Mouse (Mus musculus) ES-E14 (cell line): ENCODE measurements at regions not wholly inside any gene's neighbourhood (a gene's known extent, or its start where the extent isn't known, plus 50 kb on each side); places are given as distances from the start of the nearest gene placed in this dataset.

Experiments used
- DNase-seq: peaks from one replicate; pipeline ENCODE4 v3.0.0-alpha.2; 2013; ENCODE audit warnings: low read depth, low spot score
- H3K27ac ChIP-seq: 2 replicates; pipeline ENCODE4 v1.5.1; 2012; ENCODE audit warnings: low read depth, mild to moderate bottlenecking, low read length, moderate library complexity, mixed read lengths; ENCODE audit not compliant: poor library complexity, insufficient read depth, severe bottlenecking
- H3K36me3 ChIP-seq: 2 replicates; pipeline ENCODE4 v1.6.1; 2012; ENCODE audit warnings: mild to moderate bottlenecking, low read length, moderate library complexity, mixed read lengths; ENCODE audit not compliant: control insufficient read depth, poor library complexity, insufficient read depth, severe bottlenecking
- H3K4me1 ChIP-seq, 2 experiments: fragments of 150-350 bp in 1 of 2; sonication (generic) in 1 of 2; 2 replicates each; pipeline ENCODE4 v1.6.1; 2012; ENCODE audit warnings: low read length in 2 of 2, mild to moderate bottlenecking in 1 of 2, mixed read lengths in 1 of 2; ENCODE audit not compliant: control insufficient read depth in 2 of 2, insufficient read depth in 2 of 2, poor library complexity in 1 of 2
- H3K4me3 ChIP-seq, 2 experiments: fragments of 150-350 bp in 1 of 2; sonication (generic) in 1 of 2; 2 replicates each; pipeline ENCODE4 v1.5.1; 2012; ENCODE audit warnings: low read length in 2 of 2, low read depth in 1 of 2, mild to moderate bottlenecking in 1 of 2, mixed read lengths in 1 of 2; ENCODE audit not compliant: insufficient read depth in 1 of 2, poor library complexity in 1 of 2, severe bottlenecking in 1 of 2
- H3K9ac ChIP-seq: 2 replicates; pipeline ENCODE4 v1.6.1; 2012; ENCODE audit warnings: low read depth, mild to moderate bottlenecking, low read length, mixed read lengths; ENCODE audit not compliant: poor library complexity, insufficient read depth, severe bottlenecking
- H3K9me3 ChIP-seq: fragments of 150-350 bp; sonication (generic); 2 replicates; pipeline ENCODE4 v1.6.1; 2012; ENCODE audit warnings: low read depth, mild to moderate bottlenecking, low read length; ENCODE audit not compliant: control insufficient read depth, insufficient read depth
- CHD2 ChIP-seq: IDR thresholded peaks from 2 replicates; pipeline ENCODE4 v1.6.1; 2014; ENCODE audit warnings: mild to moderate bottlenecking, low read depth, low read length, inconsistent platforms
- HCFC1 ChIP-seq: IDR thresholded peaks from 2 replicates; pipeline ENCODE4 v1.6.1; 2012; ENCODE audit warnings: low read length, inconsistent platforms, borderline replicate concordance; ENCODE audit not compliant: insufficient read depth
- MAFK ChIP-seq: IDR thresholded peaks from 2 replicates; pipeline ENCODE4 v1.6.1; 2014; ENCODE audit warnings: mild to moderate bottlenecking, low read depth, low read length, inconsistent platforms; ENCODE audit not compliant: insufficient read depth
- ZC3H11A ChIP-seq: IDR thresholded peaks from 2 replicates; pipeline ENCODE4 v1.6.1; 2012; ENCODE audit warnings: low read depth, mild to moderate bottlenecking, inconsistent platforms, low read length, borderline replicate concordance
- ZNF384 ChIP-seq: IDR thresholded peaks from 2 replicates; pipeline ENCODE4 v1.6.1; 2012; ENCODE audit warnings: low read depth, low read length, inconsistent platforms
- in situ Hi-C, 2 experiments: fragments of 600-800 bp; cut with MboI; formaldehyde crosslinking; loops; one replicate each; pipeline ENCODE4 v1.15.1; 2025; ENCODE audit warnings: low sequenced_read_pairs in 2 of 2, inconsistent platforms in 1 of 2; ENCODE audit not compliant: unreplicated experiment in 2 of 2

GRCm38 (mm10) chr8:12055931-12056330, 215.7 kb downstream of the Tex29 start:
- no peaks in the 10 kb centered on the region for H3K36me3 ChIP-seq
- H3K4me1 ChIP-seq = peaks cover 4 to 21% of the 10 kb centered on the region in 2 experiments; a peak in 3 of 4 replicates
- TF ChIP-seq ZNF384 (no peak), ZC3H11A (no peak), MAFK (no peak), CHD2 (no peak)

GRCm38 (mm10) chr8:12061237-12061636, 217.4 kb upstream of the A230072I06Rik start:
- no peak overlapping the region for H3K4me3 ChIP-seq
- H3K9me3 ChIP-seq = no peaks in the 10 kb centered on the region
- in situ Hi-C loops = no loop called here
- H3K4me1 ChIP-seq = no peaks in the 10 kb centered on the region
- no peaks in the 10 kb centered on the region for H3K36me3 ChIP-seq
- no peak for TF ChIP-seq ZNF384
- TF ChIP-seq CHD2 = no peak
- TF ChIP-seq ZC3H11A = no peak
- TF ChIP-seq MAFK = no peak
- H3K27ac ChIP-seq = no peak overlapping the region
- H3K9ac ChIP-seq = no peak overlapping the region
- no peak for DNase-seq

More at GRCm38 (mm10) chr8:12055931-12056330, 215.7 kb downstream of the Tex29 start:
- no peak overlapping the region for H3K27ac ChIP-seq
- in situ Hi-C loops = no loop called here
- no peak overlapping the region for H3K4me3 ChIP-seq
- no peaks in the 10 kb centered on the region for H3K9me3 ChIP-seq
- no peak overlapping the region for H3K9ac ChIP-seq
- no peak for DNase-seq

GRCm38 (mm10) chr8:12062710-12063109, 215.9 kb upstream of the A230072I06Rik start:
- H3K27ac ChIP-seq = no peak overlapping the region
- in situ Hi-C loops = no loop called here

GRCm38 (mm10) chr8:12064664-12065063, 214.0 kb upstream of the A230072I06Rik start:
- Histone ChIP-seq H3K9me3 (no peaks in the 10 kb centered on the region), H3K9ac (no peak overlapping the region), H3K36me3 (no peaks in the 10 kb centered on the region), H3K4me3 (no peak overlapping the region), H3K27ac (no peak overlapping the region), H3K4me1 (no peaks in the 10 kb centered on the region)
- no peak for DNase-seq
- no peak for TF ChIP-seq CHD2
- TF ChIP-seq MAFK = no peak
- TF ChIP-seq ZC3H11A = no peak
- TF ChIP-seq ZNF384 = no peak
- no peak for TF ChIP-seq HCFC1
- in situ Hi-C loops = no loop called here

More at GRCm38 (mm10) chr8:12062710-12063109, 215.9 kb upstream of the A230072I06Rik start:
- Histone ChIP-seq H3K36me3 (no peaks in the 10 kb centered on the region), H3K9me3 (no peaks in the 10 kb centered on the region), H3K9ac (no peak overlapping the region), H3K4me3 (no peak overlapping the region), H3K4me1 (no peaks in the 10 kb centered on the region)
- DNase-seq = no peak
- TF ChIP-seq MAFK (no peak), CHD2 (no peak), ZC3H11A (no peak), ZNF384 (no peak), HCFC1 (no peak)

GRCm38 (mm10) chr8:12066454-12066853, 212.2 kb upstream of the A230072I06Rik start:
- no peak for DNase-seq
- H3K9ac ChIP-seq = no peak overlapping the region
- in situ Hi-C loops = no loop called here
- H3K27ac ChIP-seq = no peak overlapping the region
- no peak overlapping the region for H3K4me3 ChIP-seq
- no peaks in the 10 kb centered on the region for H3K36me3 ChIP-seq
- H3K4me1 ChIP-seq = no peaks in the 10 kb centered on the region
- H3K9me3 ChIP-seq = no peaks in the 10 kb centered on the region
- no peak for TF ChIP-seq ZNF384
- TF ChIP-seq MAFK = no peak
- TF ChIP-seq CHD2 = no peak
- TF ChIP-seq ZC3H11A = no peak
- TF ChIP-seq HCFC1 = no peak
